Mouse (Mus musculus) neutrophil, adult 65 days (primary cell): ENCODE data around the gene Rab29. TPM values are rescaled to one million over a fixed set of nuclear protein-coding genes. Genes with fewer than 3 reads are reported as not detected.

Experiments
- total RNA-seq: library from RNA; stranded (reverse); gene quantifications from 2 replicates; pipeline ENCODE4 v1.2.4, GENCODE M21; 2023

Rab29 gene
- total RNA-seq: 16.2 and 16.4 TPM in 2 replicates

DNA sequence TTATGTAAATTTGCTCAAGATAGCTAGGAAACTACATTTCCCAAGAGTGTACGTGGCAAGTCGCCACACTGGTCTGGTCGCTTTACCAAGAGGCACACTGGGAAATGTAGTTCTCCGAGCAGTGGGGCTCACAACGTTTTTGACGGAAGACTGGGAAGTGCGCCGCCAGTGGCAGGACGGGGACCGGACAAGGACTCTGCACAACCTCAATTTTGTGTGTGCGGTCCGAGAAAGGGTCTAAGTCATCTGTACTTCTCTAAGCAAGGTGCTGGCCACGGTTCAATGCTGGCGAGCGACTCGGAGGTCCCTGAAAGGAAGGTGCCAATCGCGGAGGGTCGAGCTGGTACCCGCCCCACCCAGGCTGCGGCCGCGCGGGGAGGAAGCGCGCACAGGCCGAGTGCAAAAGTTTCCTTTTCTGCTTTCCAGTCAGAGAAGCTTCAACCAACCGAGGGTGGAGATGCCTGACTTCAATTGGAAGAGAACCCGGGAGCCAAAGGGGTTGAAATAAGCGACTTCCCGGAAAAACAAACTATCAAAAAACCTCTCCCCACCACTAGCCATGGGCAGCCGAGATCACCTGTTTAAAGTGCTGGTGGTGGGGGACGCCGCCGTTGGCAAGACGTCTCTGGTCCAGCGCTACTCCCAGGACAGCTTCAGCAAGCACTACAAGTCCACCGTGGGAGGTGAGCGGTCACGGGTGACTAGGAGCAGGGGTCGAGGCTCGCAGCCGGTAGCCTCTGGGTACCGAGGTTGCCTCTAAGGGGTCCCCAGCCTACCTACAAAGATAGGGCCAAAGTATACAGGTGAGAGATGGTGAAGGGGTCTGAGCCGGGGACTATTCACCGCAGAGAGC is at the start of gene Rab29:
TSS of gene Rab29 (plus strand) at position 132 of the 853 bp plus-strand sequence.

DNA sequence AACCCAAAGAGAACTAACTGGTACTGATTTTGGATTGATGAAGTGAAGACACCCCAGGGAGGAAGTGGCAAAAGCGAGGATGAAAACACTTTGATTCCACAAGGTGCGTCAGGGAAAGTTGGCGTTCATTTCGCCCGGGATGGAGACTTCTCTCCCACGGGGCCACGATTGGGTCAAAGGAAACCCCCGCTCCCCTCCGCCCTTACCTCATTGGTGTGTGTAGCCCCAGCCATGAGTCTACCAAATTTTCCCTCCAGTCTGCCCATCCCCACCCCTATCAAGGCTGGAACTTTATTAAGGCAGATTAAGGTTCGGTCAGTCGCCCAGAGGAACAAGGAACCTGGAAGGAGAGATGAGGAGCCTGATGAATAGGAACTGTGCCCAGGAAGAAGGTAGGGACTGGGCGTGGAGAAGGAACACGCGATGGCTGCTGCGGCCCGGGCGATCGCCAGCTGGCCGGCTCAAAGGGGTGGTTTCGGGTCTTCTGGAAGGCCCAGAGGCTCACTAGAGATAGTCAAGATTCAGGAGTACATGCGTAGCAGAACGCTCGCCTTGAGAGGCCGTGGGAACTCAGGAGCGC is 39.7 kb upstream of the Rab29 start, which contains the start of gene Slc41a1:
TSS of gene Slc41a1 (plus strand) at position 287 of the 580 bp plus-strand sequence.

DNA sequence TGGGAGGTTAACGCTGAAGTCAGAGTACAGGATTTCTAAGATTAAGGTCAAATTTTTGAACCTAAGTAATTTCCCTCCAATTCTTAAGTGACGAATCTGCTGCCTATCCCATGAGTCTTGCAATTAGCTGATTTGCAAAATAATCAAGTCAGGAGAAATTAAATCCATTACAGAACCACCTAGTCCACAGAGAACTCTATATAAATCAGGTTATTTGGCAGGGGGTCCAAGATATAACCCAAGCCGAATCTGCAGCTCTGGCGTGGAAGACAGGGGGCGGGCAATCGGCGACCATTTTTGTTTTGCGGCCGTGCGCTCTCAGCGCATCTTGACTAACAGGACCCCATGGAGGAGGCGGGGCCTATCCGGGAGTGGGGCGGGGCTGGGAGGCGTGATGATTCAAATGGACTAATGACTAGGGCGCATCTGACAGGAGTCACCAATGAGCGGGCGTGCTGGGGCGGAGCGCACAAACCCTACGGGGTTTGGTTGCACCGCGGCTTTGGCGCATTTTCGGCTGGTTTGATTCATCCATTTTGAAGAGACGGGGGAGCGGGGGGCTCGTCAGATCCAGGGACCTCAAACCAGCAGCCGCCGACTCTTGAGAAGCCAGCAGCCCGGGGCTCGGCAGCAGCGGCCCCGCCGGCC is 43.1 kb downstream of the Rab29 start, which contains the start of gene Nucks1:
TSS of gene Nucks1 (plus strand) at position 534 of the 648 bp plus-strand sequence.

Other genes starting within 250 kb of the Rab29 start
- 44.1 and 47.6 TPM in 2 replicates for gene Ctse, start 228.9 kb upstream of the Rab29 start, total RNA-seq
- gene Rab7b, start 178.5 kb upstream of the Rab29 start, total RNA-seq: 7.8 and 12.8 TPM in 2 replicates
- 0.47 TPM in 1 of 2 replicates, not detected in the other for gene Slc26a9, start 123.2 kb upstream of the Rab29 start, total RNA-seq
- gene Pm20d1, start 69.8 kb upstream of the Rab29 start, total RNA-seq: 0.16 TPM in 1 of 2 replicates, not detected in the other
- 3.3 and 3.7 TPM in 2 replicates for gene Slc41a1, start 39.7 kb upstream of the Rab29 start, total RNA-seq
- 56.8 and 68.6 TPM in 2 replicates for gene Nucks1, start 43.3 kb downstream of the Rab29 start, total RNA-seq
- 0.13 TPM in 1 of 2 replicates, not detected in the other for gene Slc45a3, start 95.7 kb downstream of the Rab29 start, total RNA-seq
- 115 and 157 TPM in 2 replicates for gene Elk4, start 140.4 kb downstream of the Rab29 start, total RNA-seq
- not detected in 2 replicates for gene Mfsd4a, start 200.8 kb downstream of the Rab29 start, total RNA-seq